Comparison of ENCODE assay signal across 8 mouse cellular contexts in genomic region chr11:73136587-73136986, GRCm38 (mm10). TPM values are rescaled to one million over a fixed set of nuclear protein-coding genes. Genes with fewer than 3 reads are reported as not detected.
A peak's percentile ranks its signal among the peaks of the same experiment; 100 is the strongest.
DNase-seq lines count a peak whose midpoint lies in the region; ATAC-seq and TF ChIP-seq lines count a peak whose summit lies in the region.

No protein-coding gene starts in this region.

- WGBS in liver, embryonic 11.5 days, result 59% methylated on average over 6 of the region's 6 CpGs

- H3K9ac ChIP-seq in liver, embryonic 11.5 days (ENCODE audit: low read depth, low read length), result peak overlapping the region; percentile 95

- H3K4me2 ChIP-seq in liver, embryonic 11.5 days, result peak overlapping the region; percentile 80

- no peak for DNase-seq in gastrocnemius, adult 2 months
- DNase-seq in gastrocnemius, adult 18-20 months (ENCODE audit: low spot score), result no peak
- peak; percentile 19 for DNase-seq in thymus, postnatal 14 days
- no peak for DNase-seq in thymus, postnatal 4 days
- no peak for DNase-seq in liver, embryonic 11.5 days (ENCODE audit: low spot score)
- no peak for DNase-seq in frontal cortex, adult 2 months (ENCODE audit: extremely low spot score in 1 of 2, low spot score in 1 of 2)
- no peak for DNase-seq in left cerebral cortex, adult 9 months (ENCODE audit: low spot score in 2 of 2)

- intact Hi-C loops in gastrocnemius, adult 2 months (cut with DNase I), result loop anchor here (5.0 kb wide), 2 partner anchors 41 to 141 kb away; partner anchors contain the start of genes Emc6 and Tax1bp3

- peaks cover 11% of the 10 kb centered on the region for H3K36me3 ChIP-seq in liver, embryonic 11.5 days (ENCODE audit: control insufficient read depth, insufficient read depth, low read length)

- TF ChIP-seq CTCF in gastrocnemius, adult 2 months (IDR thresholded peaks at IDR 0.05), result no peak

- peak overlapping the region; percentile 83 for H3K4me3 ChIP-seq in gastrocnemius, adult 2 months
- H3K4me3 ChIP-seq in liver, embryonic 11.5 days (ENCODE audit: low read depth, low read length), result peak overlapping the region; percentile 99

- no peak for ATAC-seq in liver, embryonic 11.5 days (replicated peaks; ENCODE audit: low FRiP score)
- no peak for ATAC-seq in cerebellum, adult (ENCODE audit: insufficient number of reproducible peaks, low FRiP score, low TSS enrichment)

- no peak overlapping the region for H3K27ac ChIP-seq in gastrocnemius, adult 2 months
- H3K27ac ChIP-seq in liver, embryonic 11.5 days (ENCODE audit: low read depth, low read length), result no peak overlapping the region

- no peaks in the 10 kb centered on the region for H3K9me3 ChIP-seq in liver, embryonic 11.5 days (ENCODE audit: control insufficient read depth, low read length)

- H3K4me1 ChIP-seq in liver, embryonic 11.5 days (replicated peaks; ENCODE audit: control insufficient read depth, insufficient read depth, low read length), result peaks cover 31% of the 10 kb centered on the region

- H3K27me3 ChIP-seq in liver, embryonic 11.5 days (replicated peaks; ENCODE audit: control insufficient read depth, insufficient read depth, low read length), result no peaks in the 10 kb centered on the region

RNA-seq across cellular contexts. Expression of gene Haspin, which starts 1.5 kb away (rescaled TPM):
- under 1 TPM in 1 of 2 experiments, not detected in 1; 0.08 TPM for total RNA-seq in gastrocnemius, adult 2 months (2021)
- under 1 TPM in 1 of 2 experiments, not detected in 1; 0.12 TPM for total RNA-seq in gastrocnemius, adult 18-20 months (2021)
- 24.2 and 25.1 TPM in 2 replicates for polyA plus RNA-seq in liver, embryonic 11.5 days (2014; fragmentation: Nextera tagmentation; extraction: Ambion mirVana)
- polyA plus RNA-seq in frontal cortex, adult 2 months (2012; rRNA removed), result 0.15 and 0.24 TPM in 2 replicates

RNA-seq across cellular contexts. Expression of gene P2rx5, which starts 23.6 kb away (rescaled TPM):
- 10 to 100 TPM in 1 of 2 experiments, 1 to 10 TPM in 1; 7.0 to 12.9 TPM for total RNA-seq in gastrocnemius, adult 2 months (2021)
- total RNA-seq in gastrocnemius, adult 18-20 months (2021), result 1 to 10 TPM; 8.1 to 8.4 TPM
- polyA plus RNA-seq in liver, embryonic 11.5 days (2014; fragmentation: Nextera tagmentation; extraction: Ambion mirVana), result 0.62 and 0.68 TPM in 2 replicates
- polyA plus RNA-seq in frontal cortex, adult 2 months (2012; rRNA removed), result 0.26 and 0.74 TPM in 2 replicates

RNA-seq across cellular contexts. Expression of gene Emc6, which starts 40.2 kb away (rescaled TPM):
- total RNA-seq in gastrocnemius, adult 2 months (2021), result 10 to 100 TPM; 82.6 to 93.4 TPM
- 10 to 100 TPM; 84.7 to 88.1 TPM for total RNA-seq in gastrocnemius, adult 18-20 months (2021)
- polyA plus RNA-seq in liver, embryonic 11.5 days (2014; fragmentation: Nextera tagmentation; extraction: Ambion mirVana), result 145 and 148 TPM in 2 replicates
- polyA plus RNA-seq in frontal cortex, adult 2 months (2012; rRNA removed), result 63.0 and 66.5 TPM in 2 replicates

RNA-seq across cellular contexts. Expression of gene Tax1bp3, which starts 40.3 kb away (rescaled TPM):
- total RNA-seq in gastrocnemius, adult 2 months (2021), result 10 to 100 TPM in 1 of 2 experiments, 1 to 10 TPM in 1; 6.5 to 13.9 TPM
- total RNA-seq in gastrocnemius, adult 18-20 months (2021), result 10 to 100 TPM in 1 of 2 experiments, 1 to 10 TPM in 1; 7.8 to 12.0 TPM
- polyA plus RNA-seq in liver, embryonic 11.5 days (2014; fragmentation: Nextera tagmentation; extraction: Ambion mirVana), result 81.1 and 85.3 TPM in 2 replicates
- 23.9 and 24.6 TPM in 2 replicates for polyA plus RNA-seq in frontal cortex, adult 2 months (2012; rRNA removed)

RNA-seq across cellular contexts. Expression of gene Itgae, which starts 46.2 kb away (rescaled TPM):
- under 1 TPM; 0.08 to 0.17 TPM for total RNA-seq in gastrocnemius, adult 2 months (2021)
- under 1 TPM in 1 of 2 experiments, not detected in 1; 0.12 TPM for total RNA-seq in gastrocnemius, adult 18-20 months (2021)
- polyA plus RNA-seq in liver, embryonic 11.5 days (2014; fragmentation: Nextera tagmentation; extraction: Ambion mirVana), result 0.43 and 0.60 TPM in 2 replicates
- 0.17 and 0.18 TPM in 2 replicates for polyA plus RNA-seq in frontal cortex, adult 2 months (2012; rRNA removed)
